Mouse (Mus musculus) lung, adult 2 months (tissue): ENCODE results near the gene Cdh22.

Experiments
- CTCF ChIP-seq: fragments of 200-500 bp; IDR thresholded peaks from 2 replicates; pipeline ENCODE4 v1.5.1; 2011; ENCODE audit warnings: mild to moderate bottlenecking, low read length, control low read depth; ENCODE audit not compliant: insufficient read depth
- POLR2A ChIP-seq: fragments of 200-500 bp; IDR thresholded peaks from 2 replicates; pipeline ENCODE4 v1.6.1; 2011; ENCODE audit warnings: low read depth, mild to moderate bottlenecking, control low read depth, low read length, borderline replicate concordance; ENCODE audit errors: extremely low read depth

DNA sequence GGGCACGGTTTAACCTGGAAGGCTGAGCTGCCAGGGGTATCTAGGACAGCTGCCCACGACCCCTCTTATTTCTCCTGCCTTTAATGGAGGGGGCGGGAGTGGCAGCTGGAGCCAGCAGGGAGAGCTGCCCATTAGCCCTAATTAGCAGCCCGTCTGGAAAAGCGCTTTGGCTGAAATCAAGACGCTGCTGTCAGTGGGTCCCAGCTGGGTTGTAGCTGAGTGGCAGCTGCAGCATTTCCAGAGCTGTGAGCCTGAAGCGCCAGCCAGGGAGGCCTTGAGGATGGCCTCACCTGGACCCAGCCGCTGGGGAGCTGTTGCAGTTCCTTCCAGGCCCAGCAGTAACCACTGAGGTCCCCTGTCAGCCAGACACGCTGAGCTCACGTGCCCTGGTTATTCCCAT, 138.3 kb downstream of the Cdh22 start:
- TF ChIP-seq POLR2A (no peak), CTCF (no peak)
